Mouse (Mus musculus): ENCODE results near the gene Ffar4. TPM values are rescaled to one million over a fixed set of nuclear protein-coding genes. Genes with fewer than 3 reads are reported as not detected.

The Ffar4 gene
- polyA plus RNA-seq, 1 experiment from 2014 or later: 1.1 TPM

DNA sequence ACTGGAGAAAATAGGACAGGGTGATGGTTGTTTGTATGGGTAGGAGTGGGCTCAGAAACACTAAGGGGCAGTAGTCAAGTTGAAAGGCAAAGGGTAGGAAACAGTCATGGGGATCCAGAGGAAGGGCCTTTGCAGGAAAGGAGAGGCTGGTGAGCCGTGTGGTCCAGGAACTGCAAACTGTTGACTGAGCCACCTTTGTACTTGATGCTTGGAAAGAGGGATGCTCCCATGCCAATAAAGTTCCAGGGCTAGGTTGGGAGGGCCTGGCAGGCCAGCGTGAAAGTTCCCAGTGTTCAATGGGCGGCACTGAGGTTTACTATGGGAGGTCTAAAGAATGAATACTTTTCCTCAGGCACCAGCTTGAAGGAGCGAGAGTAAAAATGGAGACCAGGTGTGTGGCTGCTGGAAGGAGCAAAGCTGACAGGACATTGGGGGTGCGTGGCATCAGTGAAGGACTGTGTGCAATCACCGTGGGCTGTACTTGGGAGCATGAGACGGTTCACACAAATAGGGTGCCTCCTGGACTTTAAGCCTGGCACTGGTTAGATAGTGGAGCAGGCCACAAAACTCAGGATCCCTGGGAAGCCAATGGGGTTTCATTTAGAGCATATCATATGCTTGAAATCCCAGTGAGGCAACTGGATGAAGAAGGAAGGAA lies 18.1 kb downstream of the Ffar4 start:
- Histone ChIP-seq H3K27ac (ENCODE audit: low read depth, low read length) (no peak overlapping the region), H3K9me3 (ENCODE audit: control insufficient read depth, low read length) (no peaks in the 10 kb centered on the region), H3K36me3 (ENCODE audit: control insufficient read depth, insufficient read depth, low read length) (no peaks in the 10 kb centered on the region), H3K4me1 (replicated peaks; ENCODE audit: control insufficient read depth, insufficient read depth, low read length) (no peaks in the 10 kb centered on the region), H3K27me3 (replicated peaks; ENCODE audit: control insufficient read depth, insufficient read depth, low read length) (no peaks in the 10 kb centered on the region), H3K9ac (ENCODE audit: low read depth, low read length) (no peak overlapping the region), H3K4me2 (no peak overlapping the region), H3K4me3 (ENCODE audit: low read depth, low read length) (no peak overlapping the region)
- WGBS: 84% methylated on average over 7 of the region's 7 CpGs
- DNase-seq (ENCODE audit: low spot score) (no peak), ATAC-seq (replicated peaks; ENCODE audit: low FRiP score) (no peak)

DNA sequence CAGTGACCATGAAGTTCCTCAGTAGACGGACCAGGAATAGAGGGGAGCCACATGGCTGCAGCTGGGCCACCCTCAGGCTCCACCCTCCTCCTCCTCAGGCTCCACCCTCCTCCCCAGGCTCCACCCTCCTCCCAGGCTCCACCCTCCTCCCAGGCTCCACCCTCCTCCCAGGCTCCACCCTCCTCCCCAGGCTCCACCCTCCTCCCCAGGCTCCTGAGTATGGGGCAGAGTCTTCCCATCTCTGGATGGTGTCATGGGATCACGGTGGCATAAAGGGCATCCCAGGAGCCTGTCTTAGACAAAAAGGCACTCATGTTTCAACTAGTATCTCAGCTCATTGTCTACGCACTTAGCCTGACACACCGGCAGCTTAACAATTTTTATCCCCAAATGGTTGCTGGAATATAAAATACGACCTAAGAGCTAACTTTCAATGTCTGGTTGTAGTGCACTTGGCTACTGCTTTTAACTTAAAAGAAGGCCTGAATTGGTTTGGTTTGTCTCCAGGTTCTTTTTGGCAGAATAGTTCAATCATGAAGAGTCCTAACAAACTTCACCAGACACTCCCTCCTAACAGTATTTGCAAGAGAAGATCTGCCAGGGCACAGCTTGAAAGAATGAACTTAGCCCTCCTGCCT lies 23.4 kb downstream of the Ffar4 start:
- Histone ChIP-seq H3K27me3 (replicated peaks; ENCODE audit: control insufficient read depth, insufficient read depth, low read length) (peaks cover 20% of the 10 kb centered on the region), H3K27ac (ENCODE audit: low read depth, low read length) (no peak overlapping the region), H3K4me2 (no peak overlapping the region), H3K4me3 (ENCODE audit: low read depth, low read length) (no peak overlapping the region), H3K9me3 (ENCODE audit: control insufficient read depth, low read length) (no peaks in the 10 kb centered on the region), H3K36me3 (ENCODE audit: control insufficient read depth, insufficient read depth, low read length) (no peaks in the 10 kb centered on the region), H3K9ac (ENCODE audit: low read depth, low read length) (no peak overlapping the region), H3K4me1 (replicated peaks; ENCODE audit: control insufficient read depth, insufficient read depth, low read length) (no peaks in the 10 kb centered on the region)
- ATAC-seq (replicated peaks; ENCODE audit: low FRiP score) (no peak; the same call in 1 of the 2 replicates), DNase-seq (ENCODE audit: low spot score) (no peak)
- WGBS: 83% methylated on average over 5 of the region's 5 CpGs

- ATAC-seq (replicated peaks; ENCODE audit: low FRiP score) (no peak), DNase-seq (ENCODE audit: low spot score) (no peak)
- Histone ChIP-seq H3K4me2 (peak overlapping the region; percentile 64), H3K4me1 (replicated peaks; ENCODE audit: control insufficient read depth, insufficient read depth, low read length) (no peaks in the 10 kb centered on the region), H3K9me3 (ENCODE audit: control insufficient read depth, low read length) (no peaks in the 10 kb centered on the region), H3K27ac (ENCODE audit: low read depth, low read length) (peak overlapping the region; percentile 69; the same call in 1 of the 2 replicates), H3K27me3 (replicated peaks; ENCODE audit: control insufficient read depth, insufficient read depth, low read length) (peaks cover 24% of the 10 kb centered on the region), H3K9ac (ENCODE audit: low read depth, low read length) (peak overlapping the region; percentile 67), H3K4me3 (ENCODE audit: low read depth, low read length) (peak overlapping the region; percentile 53), H3K36me3 (ENCODE audit: control insufficient read depth, insufficient read depth, low read length) (no peaks in the 10 kb centered on the region)
- 21% methylated on average over 9 of the region's 9 CpGs for WGBS
Measured at GRCm38 (mm10) chr19:38123921-38124320, 27.1 kb downstream of the Ffar4 start.

- H3K4me3 ChIP-seq (ENCODE audit: low read depth, low read length): peak overlapping the region; percentile 53
- H3K27ac ChIP-seq (ENCODE audit: low read depth, low read length): peak overlapping the region; percentile 69
- no peaks in the 10 kb centered on the region for H3K9me3 ChIP-seq (ENCODE audit: control insufficient read depth, low read length)
- H3K4me2 ChIP-seq: peak overlapping the region; percentile 64
- H3K27me3 ChIP-seq (replicated peaks; ENCODE audit: control insufficient read depth, insufficient read depth, low read length): peaks cover 24% of the 10 kb centered on the region
- no peaks in the 10 kb centered on the region for H3K4me1 ChIP-seq (replicated peaks; ENCODE audit: control insufficient read depth, insufficient read depth, low read length)
- H3K36me3 ChIP-seq (ENCODE audit: control insufficient read depth, insufficient read depth, low read length): no peaks in the 10 kb centered on the region
- WGBS: 3% methylated on average over 58 of the region's 77 CpGs
- peak overlapping the region; percentile 67 for H3K9ac ChIP-seq (ENCODE audit: low read depth, low read length)
- peak; percentile 67; the same call in 1 of the 2 replicates for ATAC-seq (replicated peaks; ENCODE audit: low FRiP score)
- peak; percentile 75 for DNase-seq (ENCODE audit: low spot score)
Measured at GRCm38 (mm10) chr19:38124401-38125218, 27.7 kb downstream of the Ffar4 start.

DNA sequence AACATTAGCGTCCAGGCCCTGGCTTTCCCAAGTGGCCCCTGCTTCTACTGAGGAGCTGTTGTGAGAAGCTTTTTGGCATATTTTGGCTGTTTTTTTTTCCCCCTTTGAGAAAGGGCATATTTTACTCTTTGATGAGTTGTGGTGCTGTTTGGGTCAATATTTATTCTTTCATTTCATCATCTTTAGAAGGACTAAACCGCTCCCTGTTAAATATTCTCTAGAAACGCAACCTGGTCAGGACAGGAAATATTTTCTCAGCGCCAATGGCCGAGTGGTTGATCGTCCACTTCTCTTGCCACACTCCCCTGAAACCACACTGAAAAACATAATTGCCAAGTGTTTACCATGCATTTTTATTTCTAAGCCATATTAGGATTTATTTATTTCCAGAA lies 28.3 kb downstream of the Ffar4 start, which contains the start of gene Rbp4:
TSS of gene Rbp4 (minus strand) at position 63 of the 392 bp plus-strand sequence.
- Histone ChIP-seq H3K36me3 (ENCODE audit: control insufficient read depth, insufficient read depth, low read length) (no peaks in the 10 kb centered on the region), H3K4me2 (peak within 1 kb of the TSS; percentile 64), H3K4me3 (ENCODE audit: low read depth, low read length) (peak within 1 kb of the TSS; percentile 53), H3K9ac (ENCODE audit: low read depth, low read length) (peak within 1 kb of the TSS; percentile 67), H3K27ac (ENCODE audit: low read depth, low read length) (peak within 1 kb of the TSS; percentile 69), H3K27me3 (replicated peaks; ENCODE audit: control insufficient read depth, insufficient read depth, low read length) (peaks cover 24% of the 10 kb centered on the region), H3K4me1 (replicated peaks; ENCODE audit: control insufficient read depth, insufficient read depth, low read length) (no peaks in the 10 kb centered on the region), H3K9me3 (ENCODE audit: control insufficient read depth, low read length) (no peaks in the 10 kb centered on the region)
- DNase-seq (ENCODE audit: low spot score) (no peak), ATAC-seq (replicated peaks; ENCODE audit: low FRiP score) (no peak)
- WGBS: 48% methylated on average over 6 of the region's 6 CpGs

DNA sequence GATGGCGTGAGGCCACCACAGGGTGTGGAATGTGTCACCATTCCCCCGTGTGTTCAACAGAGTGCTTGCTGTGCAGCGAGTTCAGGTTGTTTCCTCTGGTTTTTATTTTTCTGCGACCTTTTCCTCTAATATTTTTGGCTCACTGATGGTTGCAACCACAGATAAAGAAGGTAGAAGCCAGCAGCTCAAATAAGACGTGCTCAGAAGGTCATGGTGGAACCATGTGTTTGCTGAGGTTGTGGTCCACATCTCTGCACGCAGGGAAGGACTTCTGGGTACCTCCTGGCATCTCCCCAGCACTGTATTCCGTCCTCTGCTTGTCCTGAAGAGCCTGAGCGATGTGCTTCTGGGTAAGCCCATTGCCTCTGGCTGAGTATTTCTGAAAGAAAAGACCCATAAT lies 29.8 kb downstream of the Ffar4 start:
- WGBS: 50% methylated on average over 8 of the region's 8 CpGs

DNA sequence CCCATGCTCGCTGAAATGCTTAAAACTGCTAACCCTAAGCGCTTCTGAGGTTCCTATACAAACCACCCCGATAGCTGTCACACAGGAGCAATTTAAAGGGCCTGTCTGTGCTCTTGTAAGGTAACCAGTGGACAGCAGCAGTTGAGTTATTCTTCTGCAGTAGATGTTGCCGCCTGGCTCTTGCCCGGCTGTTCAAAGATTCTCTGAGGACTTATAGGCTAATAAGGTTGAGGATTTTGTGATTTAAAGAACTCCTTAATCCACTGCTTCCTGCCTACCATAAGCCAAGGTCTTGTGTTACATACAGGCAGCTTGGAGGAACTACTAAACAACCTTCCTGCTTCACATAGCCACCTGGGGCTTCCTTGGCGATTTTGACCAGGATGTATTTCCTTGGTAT lies 35.6 kb downstream of the Ffar4 start, which contains the start of gene Pde6c:
TSS of gene Pde6c (plus strand) at position 301 of the 400 bp plus-strand sequence.
- Histone ChIP-seq H3K27ac (ENCODE audit: low read depth, low read length) (peak within 1 kb of the TSS; percentile 61), H3K27me3 (replicated peaks; ENCODE audit: control insufficient read depth, insufficient read depth, low read length) (no peaks in the 10 kb centered on the region), H3K9ac (ENCODE audit: low read depth, low read length) (no peak within 1 kb of the TSS), H3K4me1 (replicated peaks; ENCODE audit: control insufficient read depth, insufficient read depth, low read length) (no peaks in the 10 kb centered on the region), H3K4me2 (no peak within 1 kb of the TSS), H3K9me3 (ENCODE audit: control insufficient read depth, low read length) (no peaks in the 10 kb centered on the region), H3K36me3 (ENCODE audit: control insufficient read depth, insufficient read depth, low read length) (no peaks in the 10 kb centered on the region), H3K4me3 (ENCODE audit: low read depth, low read length) (no peak within 1 kb of the TSS)
- no peak for ATAC-seq (replicated peaks; ENCODE audit: low FRiP score)
- 75% methylated on average over 6 of the region's 6 CpGs for WGBS
- no peak for DNase-seq (ENCODE audit: low spot score)

More for the DNA sequence above, 29.8 kb downstream of the Ffar4 start:
- H3K27ac ChIP-seq (ENCODE audit: low read depth, low read length): no peak overlapping the region
- no peaks in the 10 kb centered on the region for H3K4me1 ChIP-seq (replicated peaks; ENCODE audit: control insufficient read depth, insufficient read depth, low read length)
- ATAC-seq (replicated peaks; ENCODE audit: low FRiP score): no peak
- H3K9ac ChIP-seq (ENCODE audit: low read depth, low read length): no peak overlapping the region
- no peak for DNase-seq (ENCODE audit: low spot score)
- H3K4me3 ChIP-seq (ENCODE audit: low read depth, low read length): no peak overlapping the region
- H3K27me3 ChIP-seq (replicated peaks; ENCODE audit: control insufficient read depth, insufficient read depth, low read length): peaks cover 24% of the 10 kb centered on the region
- H3K9me3 ChIP-seq (ENCODE audit: control insufficient read depth, low read length): no peaks in the 10 kb centered on the region
- no peaks in the 10 kb centered on the region for H3K36me3 ChIP-seq (ENCODE audit: control insufficient read depth, insufficient read depth, low read length)
- H3K4me2 ChIP-seq: no peak overlapping the region

DNA sequence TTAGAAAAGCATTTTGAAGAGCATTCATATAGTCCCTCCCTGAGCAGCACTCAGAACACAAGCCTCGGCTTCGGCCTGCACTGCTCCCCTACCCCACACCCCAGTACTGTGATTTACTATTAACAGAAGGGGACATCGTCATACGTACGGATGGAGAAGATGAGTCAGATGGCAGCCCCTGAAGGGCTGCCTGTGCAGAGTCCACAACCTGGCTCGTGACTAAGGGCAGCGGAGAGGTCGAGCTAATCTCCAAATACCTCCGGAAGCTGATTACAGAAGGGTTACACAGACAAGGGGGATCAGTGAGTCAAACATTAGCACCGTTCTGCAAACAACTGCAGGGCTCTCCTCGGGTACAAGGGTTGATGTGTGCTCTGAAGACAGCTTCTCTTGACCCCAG lies 37.1 kb downstream of the Ffar4 start:
- H3K36me3 ChIP-seq (ENCODE audit: control insufficient read depth, insufficient read depth, low read length): no peaks in the 10 kb centered on the region
- no peaks in the 10 kb centered on the region for H3K27me3 ChIP-seq (replicated peaks; ENCODE audit: control insufficient read depth, insufficient read depth, low read length)
- no peaks in the 10 kb centered on the region for H3K9me3 ChIP-seq (ENCODE audit: control insufficient read depth, low read length)
- DNase-seq (ENCODE audit: low spot score) (no peak), ATAC-seq (replicated peaks; ENCODE audit: low FRiP score) (peak; percentile 79)
- H3K4me2 ChIP-seq: no peak overlapping the region
- WGBS: 46% methylated on average over 11 of the region's 11 CpGs
- H3K4me3 ChIP-seq (ENCODE audit: low read depth, low read length): no peak overlapping the region
- peak overlapping the region; percentile 61 for H3K27ac ChIP-seq (ENCODE audit: low read depth, low read length)
- H3K9ac ChIP-seq (ENCODE audit: low read depth, low read length): no peak overlapping the region
- no peaks in the 10 kb centered on the region for H3K4me1 ChIP-seq (replicated peaks; ENCODE audit: control insufficient read depth, insufficient read depth, low read length)

Data from liver, embryonic 11.5 days (tissue).